Comparison of ENCODE assay signal across 24 mouse cellular contexts in genomic region chr11:121015472-121015871, GRCm38 (mm10). TPM values are rescaled to one million over a fixed set of nuclear protein-coding genes. Genes with fewer than 3 reads are reported as not detected.
DNase-seq lines count a peak whose midpoint lies in the region; ATAC-seq and TF ChIP-seq lines count a peak whose summit lies in the region.
"Had no signal": no experiment of that assay in that cellular context is flagged by ENCODE, and none has a peak within 500 bp of the region (broad histone marks: within the 10 kb centered on the region; RNA-seq: fewer than 3 reads in every experiment).

No protein-coding gene starts in this region.

- TF ChIP-seq POLR2A in cerebellum, adult 2 months (IDR thresholded peaks at IDR 0.05; ENCODE audit: borderline replicate concordance, insufficient read depth, low read length): no peak

- peak; percentile 31 to 37 for DNase-seq in cerebellum, adult 2 months
- no peak for DNase-seq in cerebellum, adult 8-10 months
- no peak for DNase-seq in heart, postnatal 36 days
- no peak for DNase-seq in spleen, postnatal 36 days (ENCODE audit: low spot score in 2 of 2)
- no peak for DNase-seq in embryo, embryonic 10.5 days (ENCODE audit: low spot score)
- DNase-seq: adrenal gland, adult 8-10 months; thymus, adult 2 months had no signal

- TF ChIP-seq CTCF in cerebellum, adult 2 months (IDR thresholded peaks at IDR 0.05; ENCODE audit: borderline replicate concordance, insufficient read depth, low read depth, low read length): no peak

- H3K36me3 ChIP-seq in heart, embryonic 16.5 days (ENCODE audit: control insufficient read depth, insufficient read depth): no peaks in the 10 kb centered on the region
- H3K36me3 ChIP-seq in neural tube, embryonic 12.5 days: no peaks in the 10 kb centered on the region
- no peaks in the 10 kb centered on the region for H3K36me3 ChIP-seq in neural tube, embryonic 15.5 days
- H3K36me3 ChIP-seq: embryonic facial prominence, embryonic 13.5 days; forebrain, embryonic 15.5 days; hindbrain, embryonic 13.5 days; kidney, embryonic 15.5 days; limb, embryonic 12.5 days; liver, embryonic 12.5 days; midbrain, embryonic 12.5 days had no signal

- WGBS in cerebellum, adult 2 months: 11% methylated on average over 6 of the region's 6 CpGs
- 31% methylated on average over 6 of the region's 6 CpGs for WGBS in heart, embryonic 16.5 days
- 74% methylated on average over 6 of the region's 6 CpGs for WGBS in neural tube, embryonic 12.5 days
- 68% methylated on average over 6 of the region's 6 CpGs for WGBS in neural tube, embryonic 15.5 days

- H3K4me2 ChIP-seq in heart, embryonic 16.5 days (ENCODE audit: low read depth, low read length): no peak overlapping the region; the same call in 1 of the 2 replicates
- H3K4me2 ChIP-seq in neural tube, embryonic 12.5 days (replicated peaks): 0 out of 2 replicates have a peak overlapping the region, but pooled peaks have one; percentile 24
- no peak overlapping the region for H3K4me2 ChIP-seq in neural tube, embryonic 15.5 days

- no peak for ATAC-seq in heart, embryonic 16.5 days (replicated peaks; ENCODE audit: extremely low read depth, insufficient read depth, low FRiP score)
- ATAC-seq in neural tube, embryonic 12.5 days (ENCODE audit: low FRiP score, low read depth): no peak
- ATAC-seq in neural tube, embryonic 15.5 days (ENCODE audit: low FRiP score): no peak
- ATAC-seq: forebrain, embryonic 15.5 days; inflammation-experienced regulatory T-cells, adult 6 months; liver, embryonic 12.5 days; Patski had no signal

- H3K4me3 ChIP-seq in cerebellum, adult 2 months (replicated peaks; ENCODE audit: insufficient read depth, low read depth, low read length): no peak overlapping the region
- H3K4me3 ChIP-seq in heart, embryonic 16.5 days (ENCODE audit: low read length): no peak overlapping the region
- H3K4me3 ChIP-seq in neural tube, embryonic 12.5 days: no peak overlapping the region
- no peak overlapping the region for H3K4me3 ChIP-seq in neural tube, embryonic 15.5 days (replicated peaks)
- H3K4me3 ChIP-seq: hindbrain, embryonic 13.5 days; limb, embryonic 12.5 days; liver, embryonic 12.5 days; midbrain, embryonic 12.5 days had no signal

- no peak overlapping the region for H3K9ac ChIP-seq in heart, embryonic 16.5 days (ENCODE audit: low read length)
- H3K9ac ChIP-seq in neural tube, embryonic 12.5 days: no peak overlapping the region
- H3K9ac ChIP-seq in neural tube, embryonic 15.5 days (replicated peaks): no peak overlapping the region
- H3K9ac ChIP-seq: embryonic facial prominence, embryonic 13.5 days; forebrain, embryonic 15.5 days; kidney, embryonic 15.5 days; limb, embryonic 12.5 days; liver, embryonic 12.5 days; midbrain, embryonic 12.5 days had no signal

- intact Hi-C loops in heart, postnatal 36 days (cut with DNase I): no loop called here

- no peaks in the 10 kb centered on the region for H3K9me3 ChIP-seq in heart, embryonic 16.5 days (replicated peaks; ENCODE audit: control insufficient read depth, low read length)
- H3K9me3 ChIP-seq in neural tube, embryonic 12.5 days: no peaks in the 10 kb centered on the region
- H3K9me3 ChIP-seq in neural tube, embryonic 15.5 days (replicated peaks): no peaks in the 10 kb centered on the region
- H3K9me3 ChIP-seq: embryonic facial prominence, embryonic 13.5 days; forebrain, embryonic 15.5 days; hindbrain, embryonic 13.5 days; kidney, embryonic 15.5 days; limb, embryonic 12.5 days; liver, embryonic 12.5 days; midbrain, embryonic 12.5 days had no signal

- no peaks in the 10 kb centered on the region for H3K4me1 ChIP-seq in cerebellum, adult 2 months (ENCODE audit: control insufficient read depth, insufficient read depth, low read length)
- H3K4me1 ChIP-seq in heart, embryonic 16.5 days (ENCODE audit: control insufficient read depth, insufficient read depth, low read length): peaks cover 5% of the 10 kb centered on the region; the same call in 1 of the 2 replicates
- no peaks in the 10 kb centered on the region for H3K4me1 ChIP-seq in neural tube, embryonic 12.5 days
- no peaks in the 10 kb centered on the region for H3K4me1 ChIP-seq in neural tube, embryonic 15.5 days
- H3K4me1 ChIP-seq: embryonic facial prominence, embryonic 13.5 days; forebrain, embryonic 15.5 days; hindbrain, embryonic 13.5 days; limb, embryonic 12.5 days; midbrain, embryonic 12.5 days had no signal

- no peaks in the 10 kb centered on the region for H3K27me3 ChIP-seq in cerebellum, adult 2 months (ENCODE audit: control insufficient read depth, insufficient read depth, low read length)
- H3K27me3 ChIP-seq in heart, embryonic 16.5 days (ENCODE audit: control insufficient read depth, insufficient read depth, low read length): no peaks in the 10 kb centered on the region
- no peaks in the 10 kb centered on the region for H3K27me3 ChIP-seq in neural tube, embryonic 12.5 days (replicated peaks)
- H3K27me3 ChIP-seq in neural tube, embryonic 15.5 days (replicated peaks): no peaks in the 10 kb centered on the region
- H3K27me3 ChIP-seq: embryonic facial prominence, embryonic 13.5 days; forebrain, embryonic 15.5 days; hindbrain, embryonic 13.5 days; kidney, embryonic 15.5 days; limb, embryonic 12.5 days had no signal

- no peak overlapping the region for H3K27ac ChIP-seq in cerebellum, adult 2 months (ENCODE audit: insufficient read depth, low read length)
- H3K27ac ChIP-seq in heart, embryonic 16.5 days (ENCODE audit: low read length): peak overlapping the region; percentile 58
- no peak overlapping the region for H3K27ac ChIP-seq in neural tube, embryonic 12.5 days
- no peak overlapping the region for H3K27ac ChIP-seq in neural tube, embryonic 15.5 days (replicated peaks)
- H3K27ac ChIP-seq: embryonic facial prominence, embryonic 13.5 days; forebrain, embryonic 15.5 days; gastrocnemius, adult 2 months; hindbrain, embryonic 13.5 days; kidney, embryonic 15.5 days; limb, embryonic 12.5 days; liver, embryonic 12.5 days; macrophage; midbrain, embryonic 12.5 days had no signal

RNA-seq across cellular contexts. Expression of gene Cd7, which starts 23.7 kb away (rescaled TPM):
- polyA plus RNA-seq in cerebellum, adult 2 months (2012; rRNA removed): 0.11 and 0.19 TPM in 2 replicates
- polyA plus RNA-seq in heart, embryonic 16.5 days (2015; fragmentation: Nextera tagmentation; extraction: Ambion mirVana): 2.3 and 3.7 TPM in 2 replicates
- total RNA-seq in heart, postnatal 36 days (2021): under 1 TPM; 0.38 to 0.61 TPM
- polyA plus RNA-seq in neural tube, embryonic 12.5 days (2016; fragmentation: Nextera tagmentation; extraction: Ambion mirVana): 0.34 and 0.47 TPM in 2 replicates
- polyA plus RNA-seq in neural tube, embryonic 15.5 days (2015; fragmentation: Nextera tagmentation; extraction: Ambion mirVana): 5.2 TPM in 1 of 2 replicates, not detected in the other
- total RNA-seq: gastrocnemius, adult 2 months; layer of hippocampus, postnatal 14 days had no signal
- polyA plus RNA-seq: forebrain, embryonic 15.5 days; hindbrain, embryonic 13.5 days; limb, embryonic 12.5 days; midbrain, embryonic 12.5 days; Patski had no signal

RNA-seq across cellular contexts. Expression of gene Csnk1d, which starts 24.3 kb away (rescaled TPM):
- 110 and 111 TPM in 2 replicates for polyA plus RNA-seq in cerebellum, adult 2 months (2012; rRNA removed)
- polyA plus RNA-seq in heart, embryonic 16.5 days (2015; fragmentation: Nextera tagmentation; extraction: Ambion mirVana): 68.8 and 76.1 TPM in 2 replicates
- total RNA-seq in heart, postnatal 36 days (2021): 10 to 100 TPM; 57.9 to 64.8 TPM
- 157 TPM in 2 replicates for polyA plus RNA-seq in neural tube, embryonic 12.5 days (2016; fragmentation: Nextera tagmentation; extraction: Ambion mirVana)
- 126 and 130 TPM in 2 replicates for polyA plus RNA-seq in neural tube, embryonic 15.5 days (2015; fragmentation: Nextera tagmentation; extraction: Ambion mirVana)

RNA-seq across cellular contexts. Expression of gene Sectm1b, which starts 47.9 kb away (rescaled TPM):
- not detected in 2 replicates for polyA plus RNA-seq in cerebellum, adult 2 months (2012; rRNA removed)
- 0.37 TPM in 1 of 2 replicates, not detected in the other for polyA plus RNA-seq in heart, embryonic 16.5 days (2015; fragmentation: Nextera tagmentation; extraction: Ambion mirVana)
- total RNA-seq in heart, postnatal 36 days (2021): not detected
- polyA plus RNA-seq in neural tube, embryonic 12.5 days (2016; fragmentation: Nextera tagmentation; extraction: Ambion mirVana): not detected in 2 replicates
- not detected in 2 replicates for polyA plus RNA-seq in neural tube, embryonic 15.5 days (2015; fragmentation: Nextera tagmentation; extraction: Ambion mirVana)
- total RNA-seq: adrenal gland, adult 8-10 months; gastrocnemius, adult 2 months; heart, adult 18-20 months; layer of hippocampus, postnatal 14 days; neutrophil, adult 5-6 weeks had no signal
- polyA plus RNA-seq: forebrain, embryonic 15.5 days; hindbrain, embryonic 13.5 days; inflammation-experienced regulatory T-cells, adult 6 months; limb, embryonic 12.5 days; macrophage; midbrain, embryonic 12.5 days had no signal

Comparison
In these comparisons a context has a peak if more than half of its experiments do, and no peak if none do; other contexts are left out.
1. DNase-seq: peak in cerebellum, adult 2 months (2 of 2); none in cerebellum, adult 8-10 months (single experiment), heart, postnatal 36 days (0 of 2), spleen, postnatal 36 days (0 of 2) and embryo, embryonic 10.5 days (single experiment).